Mouse (Mus musculus) embryonic facial prominence, embryonic 15.5 days (tissue): ENCODE results near the gene Fignl1. TPM values are rescaled to one million over a fixed set of nuclear protein-coding genes. Genes with fewer than 3 reads are reported as not detected.

Experiments used
- ATAC-seq: fragments of 200-750 bp; cut with Nextera tagmentation; 2 replicates; pipeline ENCODE4 v1.8.0; 2017; ENCODE audit warnings: low read depth, moderate TSS enrichment; ENCODE audit not compliant: insufficient number of reproducible peaks, low FRiP score, low TSS enrichment
- H3K27ac ChIP-seq: fragments of 300-500 bp; sonication (generic); replicated peaks from 2 replicates; pipeline ENCODE4 v1.5.1; 2015; ENCODE audit warnings: mild to moderate bottlenecking, inconsistent platforms
- H3K27me3 ChIP-seq: fragments of 300-500 bp; sonication (generic); 2 replicates; pipeline ENCODE4 v1.6.1; 2015; ENCODE audit warnings: inconsistent platforms
- H3K36me3 ChIP-seq: fragments of 300-500 bp; sonication (generic); 2 replicates; pipeline ENCODE4 v1.6.1; 2015; ENCODE audit warnings: mild to moderate bottlenecking, inconsistent platforms
- H3K4me1 ChIP-seq: fragments of 300-500 bp; sonication (generic); 2 replicates; pipeline ENCODE4 v1.6.1; 2015; ENCODE audit warnings: inconsistent platforms
- H3K4me2 ChIP-seq: fragments of 300-500 bp; sonication (generic); replicated peaks from 2 replicates; pipeline ENCODE4 v1.6.1; 2015; ENCODE audit warnings: mild to moderate bottlenecking, inconsistent platforms
- H3K4me3 ChIP-seq: fragments of 300-500 bp; sonication (generic); replicated peaks from 2 replicates; pipeline ENCODE4 v1.5.1; 2015; ENCODE audit warnings: mild to moderate bottlenecking, inconsistent platforms
- H3K9ac ChIP-seq: fragments of 300-500 bp; sonication (generic); 2 replicates; pipeline ENCODE4 v1.6.1; 2015; ENCODE audit warnings: inconsistent platforms
- H3K9me3 ChIP-seq: fragments of 300-500 bp; sonication (generic); replicated peaks from 2 replicates; pipeline ENCODE4 v1.6.1; 2016; ENCODE audit warnings: inconsistent platforms
- WGBS: fragments of 180-500 bp; shearing (Covaris S2); methylation state at CpG from one replicate; pipeline ENCODE4 v1.1.7; 2015; 5-methylcytosine and 5-hydroxymethylcytosine counted together
- polyA plus RNA-seq: library from polyadenylated mRNA; unstranded; fragments of >200 nt; fragmentation: Nextera tagmentation; extraction: Ambion mirVana; gene quantifications from 2 replicates; pipeline ENCODE4 v1.2.1, GENCODE M21; 2015

The Fignl1 gene
- polyA plus RNA-seq, 1 experiment from 2014 or later = 43.1 TPM

GRCm38 (mm10) chr11:11776822-11777174 is 32.0 kb downstream of the Fignl1 start:
- ATAC-seq = no peak
- H3K27me3 ChIP-seq = no peaks in the 10 kb centered on the region

GRCm38 (mm10) chr11:11776071-11776821 is 32.5 kb downstream of the Fignl1 start:
- Histone ChIP-seq H3K27ac (no peak overlapping the region), H3K9ac (no peak overlapping the region), H3K36me3 (no peaks in the 10 kb centered on the region), H3K4me2 (no peak overlapping the region), H3K27me3 (no peaks in the 10 kb centered on the region), H3K4me1 (no peaks in the 10 kb centered on the region), H3K9me3 (no peaks in the 10 kb centered on the region), H3K4me3 (no peak overlapping the region)
- 59% methylated on average over 4 of the region's 4 CpGs for WGBS
- no peak for ATAC-seq

More at GRCm38 (mm10) chr11:11776822-11777174, 32.0 kb downstream of the Fignl1 start:
- H3K9ac ChIP-seq = no peak overlapping the region
- H3K36me3 ChIP-seq = no peaks in the 10 kb centered on the region
- WGBS = 78% methylated on average over 7 of the region's 7 CpGs
- H3K4me3 ChIP-seq = no peak overlapping the region
- no peak overlapping the region for H3K27ac ChIP-seq
- no peaks in the 10 kb centered on the region for H3K9me3 ChIP-seq
- no peaks in the 10 kb centered on the region for H3K4me1 ChIP-seq
- H3K4me2 ChIP-seq = no peak overlapping the region

- Histone ChIP-seq H3K4me2 (no peak overlapping the region), H3K4me1 (no peaks in the 10 kb centered on the region), H3K27me3 (no peaks in the 10 kb centered on the region), H3K9me3 (no peaks in the 10 kb centered on the region), H3K9ac (no peak overlapping the region), H3K27ac (no peak overlapping the region), H3K4me3 (no peak overlapping the region), H3K36me3 (no peaks in the 10 kb centered on the region)
- no peak for ATAC-seq
- 86% methylated on average over 5 of the region's 5 CpGs for WGBS
Observed at GRCm38 (mm10) chr11:11774893-11775292, 33.9 kb downstream of the Fignl1 start.

GRCm38 (mm10) chr11:11774384-11774783 is 34.4 kb downstream of the Fignl1 start:
- Histone ChIP-seq H3K36me3 (no peaks in the 10 kb centered on the region), H3K27ac (no peak overlapping the region), H3K4me2 (no peak overlapping the region), H3K4me1 (no peaks in the 10 kb centered on the region), H3K9me3 (no peaks in the 10 kb centered on the region), H3K4me3 (no peak overlapping the region), H3K9ac (no peak overlapping the region), H3K27me3 (no peaks in the 10 kb centered on the region)
- 93% methylated on average over 4 of the region's 4 CpGs for WGBS
- ATAC-seq = no peak

GRCm38 (mm10) chr11:11772196-11772595 is 36.6 kb downstream of the Fignl1 start:
- Histone ChIP-seq H3K36me3 (no peaks in the 10 kb centered on the region), H3K4me3 (no peak overlapping the region), H3K9me3 (no peaks in the 10 kb centered on the region), H3K4me2 (no peak overlapping the region), H3K4me1 (no peaks in the 10 kb centered on the region), H3K27me3 (no peaks in the 10 kb centered on the region), H3K9ac (no peak overlapping the region), H3K27ac (no peak overlapping the region)
- 84% methylated on average over 4 of the region's 4 CpGs for WGBS
- ATAC-seq = no peak

GRCm38 (mm10) chr11:11770691-11771090 is 38.1 kb downstream of the Fignl1 start:
- Histone ChIP-seq H3K4me1 (no peaks in the 10 kb centered on the region), H3K36me3 (no peaks in the 10 kb centered on the region), H3K9me3 (no peaks in the 10 kb centered on the region), H3K9ac (no peak overlapping the region), H3K27ac (no peak overlapping the region), H3K4me3 (no peak overlapping the region), H3K27me3 (no peaks in the 10 kb centered on the region), H3K4me2 (no peak overlapping the region)
- ATAC-seq = no peak
- WGBS = 88% methylated on average over 3 of the region's 3 CpGs

GRCm38 (mm10) chr11:11769281-11769680 is 39.5 kb downstream of the Fignl1 start:
- Histone ChIP-seq H3K27ac (no peak overlapping the region), H3K4me2 (no peak overlapping the region), H3K4me3 (no peak overlapping the region), H3K4me1 (no peaks in the 10 kb centered on the region), H3K27me3 (no peaks in the 10 kb centered on the region), H3K9ac (no peak overlapping the region), H3K36me3 (no peaks in the 10 kb centered on the region), H3K9me3 (no peaks in the 10 kb centered on the region)
- WGBS = 89% methylated on average over 20 of the region's 20 CpGs
- no peak for ATAC-seq

GRCm38 (mm10) chr11:11768057-11768456 is 40.7 kb downstream of the Fignl1 start:
- Histone ChIP-seq H3K27me3 (no peaks in the 10 kb centered on the region), H3K4me1 (no peaks in the 10 kb centered on the region), H3K4me3 (no peak overlapping the region), H3K27ac (no peak overlapping the region), H3K4me2 (no peak overlapping the region), H3K36me3 (no peaks in the 10 kb centered on the region), H3K9me3 (no peaks in the 10 kb centered on the region), H3K9ac (no peak overlapping the region)
- WGBS = 83% methylated on average over 2 of the region's 2 CpGs
- ATAC-seq = no peak

- Histone ChIP-seq H3K9me3 (no peaks in the 10 kb centered on the region), H3K27me3 (no peaks in the 10 kb centered on the region), H3K4me3 (no peak overlapping the region), H3K36me3 (no peaks in the 10 kb centered on the region), H3K9ac (no peak overlapping the region), H3K4me1 (no peaks in the 10 kb centered on the region), H3K27ac (no peak overlapping the region), H3K4me2 (no peak overlapping the region)
- no peak for ATAC-seq
Observed at GRCm38 (mm10) chr11:11766736-11767135, 42.0 kb downstream of the Fignl1 start.

GRCm38 (mm10) chr11:11766105-11766504 is 42.7 kb downstream of the Fignl1 start:
- Histone ChIP-seq H3K27ac (no peak overlapping the region), H3K4me3 (no peak overlapping the region), H3K27me3 (no peaks in the 10 kb centered on the region), H3K9me3 (no peaks in the 10 kb centered on the region), H3K36me3 (no peaks in the 10 kb centered on the region), H3K4me2 (no peak overlapping the region), H3K4me1 (no peaks in the 10 kb centered on the region), H3K9ac (no peak overlapping the region)
- 91% methylated on average over 1 of the region's 1 CpGs for WGBS
- ATAC-seq = no peak

- H3K9ac ChIP-seq = no peak overlapping the region
- H3K4me3 ChIP-seq = no peak overlapping the region
- no peaks in the 10 kb centered on the region for H3K36me3 ChIP-seq
- no peak for ATAC-seq
- no peaks in the 10 kb centered on the region for H3K27me3 ChIP-seq
- H3K9me3 ChIP-seq = no peaks in the 10 kb centered on the region
- no peak overlapping the region for H3K27ac ChIP-seq
- H3K4me2 ChIP-seq = no peak overlapping the region
- 59% methylated on average over 1 of the region's 1 CpGs for WGBS
- no peaks in the 10 kb centered on the region for H3K4me1 ChIP-seq
Observed at GRCm38 (mm10) chr11:11765414-11765813, 43.3 kb downstream of the Fignl1 start.

GRCm38 (mm10) chr11:11763211-11763666 is 45.5 kb downstream of the Fignl1 start:
- no peaks in the 10 kb centered on the region for H3K36me3 ChIP-seq

More at GRCm38 (mm10) chr11:11763211-11763666, 45.5 kb downstream of the Fignl1 start:
- Histone ChIP-seq H3K27me3 (no peaks in the 10 kb centered on the region), H3K27ac (no peak overlapping the region), H3K9me3 (no peaks in the 10 kb centered on the region), H3K9ac (no peak overlapping the region), H3K4me3 (no peak overlapping the region), H3K4me2 (no peak overlapping the region), H3K4me1 (no peaks in the 10 kb centered on the region)
- no peak for ATAC-seq
- WGBS = 72% methylated on average over 4 of the region's 4 CpGs
